9 mouse cellular contexts compared by ENCODE assay signal in genomic region chr11:79065463-79066190, GRCm38 (mm10).
DNase-seq lines count a peak whose midpoint lies in the region; ATAC-seq lines count a peak whose summit lies in the region.
"Had no signal": no experiment of that assay in that cellular context is flagged by ENCODE, and none has a peak within 500 bp of the region (broad histone marks: within the 10 kb centered on the region; RNA-seq: fewer than 3 reads in every experiment).

No protein-coding gene starts in this region.

- H3K9ac ChIP-seq in liver, embryonic 12.5 days = 0 out of 2 replicates have a peak overlapping the region, but pooled peaks have one; percentile 14
- H3K9ac ChIP-seq in liver, embryonic 11.5 days (ENCODE audit: low read depth, low read length) = no peak overlapping the region

- ATAC-seq in liver, embryonic 12.5 days = no peak
- ATAC-seq in liver, embryonic 11.5 days (replicated peaks; ENCODE audit: low FRiP score) = no peak

- H3K4me2 ChIP-seq in liver, embryonic 12.5 days = no peak overlapping the region
- no peak overlapping the region for H3K4me2 ChIP-seq in liver, embryonic 11.5 days

- H3K36me3 ChIP-seq in liver, embryonic 12.5 days = no peaks in the 10 kb centered on the region; the same call in 1 of the 2 replicates
- no peaks in the 10 kb centered on the region for H3K36me3 ChIP-seq in liver, embryonic 11.5 days (ENCODE audit: control insufficient read depth, insufficient read depth, low read length)
- H3K36me3 ChIP-seq in heart, embryonic 10.5 days = no peaks in the 10 kb centered on the region

- H3K27ac ChIP-seq in liver, embryonic 12.5 days = peak overlapping the region; percentile 96; the same call in 1 of the 2 replicates
- H3K27ac ChIP-seq in liver, embryonic 11.5 days (ENCODE audit: low read depth, low read length) = no peak overlapping the region
- peak overlapping the region; percentile 77 for H3K27ac ChIP-seq in heart, embryonic 10.5 days

- no peak for DNase-seq in liver, embryonic 11.5 days (ENCODE audit: low spot score)
- DNase-seq in heart, embryonic 10.5 days (ENCODE audit: low spot score) = no peak
- peak; percentile 89 for DNase-seq in kidney, postnatal 10 days
- peak; percentile 70 for DNase-seq in skeletal muscle tissue, adult 2 months (ENCODE audit: low read depth, low spot score)
- DNase-seq in right cerebral cortex, postnatal 14 days = no peak
- no peak for DNase-seq in layer of hippocampus, postnatal 36 days
- DNase-seq in adipocyte (ENCODE audit: low spot score) = no peak

- no peak overlapping the region for H3K4me3 ChIP-seq in liver, embryonic 12.5 days
- H3K4me3 ChIP-seq in liver, embryonic 11.5 days (ENCODE audit: low read depth, low read length) = no peak overlapping the region
- no peak overlapping the region for H3K4me3 ChIP-seq in heart, embryonic 10.5 days
- H3K4me3 ChIP-seq: myocyte had no signal

- WGBS in liver, embryonic 12.5 days (ENCODE audit: insufficient replicate concordance) = 60% methylated on average over 11 of the region's 11 CpGs
- 75% methylated on average over 11 of the region's 11 CpGs for WGBS in liver, embryonic 11.5 days
- 63% methylated on average over 11 of the region's 11 CpGs for WGBS in heart, embryonic 10.5 days

- H3K9me3 ChIP-seq in liver, embryonic 12.5 days (replicated peaks) = no peaks in the 10 kb centered on the region
- H3K9me3 ChIP-seq in liver, embryonic 11.5 days (ENCODE audit: control insufficient read depth, low read length) = no peaks in the 10 kb centered on the region
- H3K9me3 ChIP-seq in heart, embryonic 10.5 days = no peaks in the 10 kb centered on the region

- H3K4me1 ChIP-seq in liver, embryonic 12.5 days = peaks cover 71% of the 10 kb centered on the region
- H3K4me1 ChIP-seq in liver, embryonic 11.5 days (replicated peaks; ENCODE audit: control insufficient read depth, insufficient read depth, low read length) = peaks cover 18% of the 10 kb centered on the region
- peaks cover 76% of the 10 kb centered on the region for H3K4me1 ChIP-seq in heart, embryonic 10.5 days

- no peaks in the 10 kb centered on the region for H3K27me3 ChIP-seq in liver, embryonic 12.5 days (replicated peaks)
- no peaks in the 10 kb centered on the region for H3K27me3 ChIP-seq in liver, embryonic 11.5 days (replicated peaks; ENCODE audit: control insufficient read depth, insufficient read depth, low read length)
- no peaks in the 10 kb centered on the region for H3K27me3 ChIP-seq in heart, embryonic 10.5 days (ENCODE audit: insufficient read depth, poor library complexity, severe bottlenecking)

Comparison
In these comparisons a context has a peak if more than half of its experiments do, and no peak if none do; other contexts are left out.
1. DNase-seq: peak in kidney, postnatal 10 days (single experiment) and skeletal muscle tissue, adult 2 months (single experiment); none in liver, embryonic 11.5 days (single experiment), heart, embryonic 10.5 days (single experiment), right cerebral cortex, postnatal 14 days (single experiment), layer of hippocampus, postnatal 36 days (0 of 2) and adipocyte (single experiment).